Mouse (Mus musculus) liver, embryonic 14.5 days (tissue): Measurements from ENCODE around the gene Scyl1.

ENCODE experiments used
- CTCF ChIP-seq: IDR thresholded peaks from 2 replicates; pipeline ENCODE4 v1.5.1; 2016; ENCODE audit warnings: antibody characterized with exemption, low read depth, control low read depth
- EP300 ChIP-seq: IDR thresholded peaks from 2 replicates; pipeline ENCODE4 v1.6.1; 2016; ENCODE audit warnings: antibody characterized with exemption, low read depth

DNA sequence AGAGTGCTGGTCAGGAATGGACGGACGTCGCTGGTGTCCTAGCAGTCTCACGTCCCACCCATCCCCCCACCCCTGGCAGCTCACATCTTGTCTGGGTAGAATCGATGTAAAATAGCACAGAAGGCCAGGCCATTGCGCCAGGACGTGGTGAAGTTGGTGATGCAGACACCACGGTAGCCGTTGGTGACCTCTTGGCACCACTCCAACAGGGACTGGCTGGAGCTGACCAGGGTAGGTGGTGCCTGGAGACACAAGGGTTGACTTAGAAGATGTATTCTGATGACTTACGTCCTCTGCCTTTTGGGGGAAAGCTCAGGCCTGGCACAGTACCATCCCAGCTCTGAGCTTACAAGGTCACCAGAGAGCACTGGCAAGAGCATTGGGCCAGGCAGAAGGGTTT is 54.3 kb downstream of the Scyl1 start:
- TF ChIP-seq CTCF: no peak
- no peak for TF ChIP-seq EP300
